In the genomic region with DNA sequence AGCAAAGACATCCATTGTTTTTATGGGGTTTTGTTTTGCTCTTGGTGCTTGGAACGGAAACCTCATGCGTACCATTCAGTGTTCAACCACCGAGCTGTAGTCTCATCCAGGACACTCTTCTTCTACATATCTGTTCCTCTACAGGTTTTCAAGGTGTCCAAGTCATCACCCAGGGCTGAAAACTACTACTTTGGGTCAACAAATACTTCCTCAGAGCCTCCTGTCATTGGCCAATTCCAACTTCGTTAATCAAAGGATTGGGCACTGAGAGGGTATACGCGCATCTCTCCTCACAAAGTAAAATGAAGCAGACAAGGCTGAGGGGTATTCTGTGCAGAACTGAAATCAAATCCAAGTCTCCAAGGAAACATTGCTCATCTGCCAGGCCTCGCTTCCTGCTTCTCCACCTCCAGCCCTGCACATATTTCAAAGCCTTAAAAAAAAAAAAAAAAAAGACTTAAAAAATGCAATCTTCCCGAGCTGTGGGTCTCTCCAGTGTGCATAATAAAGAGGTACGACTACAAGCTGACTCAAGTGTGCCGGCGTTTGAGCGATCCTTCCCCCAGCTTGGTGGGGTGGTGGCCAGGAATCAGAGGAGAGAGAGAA, we compare ENCODE assay signal across 20 mouse cellular contexts. TPM values are rescaled to one million over a fixed set of nuclear protein-coding genes. Genes with fewer than 3 reads are reported as not detected.
"Had no signal": no experiment of that assay in that cellular context is flagged by ENCODE, and none has a peak within 500 bp of the region (broad histone marks: within the 10 kb centered on the region; RNA-seq: fewer than 3 reads in every experiment).

No protein-coding gene starts in this region.

- H3K27me3 ChIP-seq: limb, embryonic 15.5 days; liver, embryonic 13.5 days; lung, embryonic 15.5 days; megakaryocyte, embryonic 14.5 days; midbrain, embryonic 12.5 days had no signal

- H3K27ac ChIP-seq: kidney, postnatal 0 days; limb, embryonic 15.5 days; liver, embryonic 13.5 days; lung, embryonic 15.5 days; macrophage; midbrain, embryonic 12.5 days; stomach, postnatal 0 days had no signal

- H3K36me3 ChIP-seq: limb, embryonic 15.5 days; liver, embryonic 13.5 days; lung, embryonic 15.5 days; midbrain, embryonic 12.5 days had no signal

- DNase-seq: kidney, adult 11 months; kidney, adult 9 months; kidney, postnatal 36 days; liver, embryonic 13.5 days; liver, postnatal 0 days; lung, postnatal 14 days; thymus, postnatal 4 days had no signal

- ATAC-seq: liver, postnatal 0 days had no signal

- H3K4me1 ChIP-seq: limb, embryonic 15.5 days; liver, embryonic 13.5 days; midbrain, embryonic 12.5 days had no signal

- H3K4me3 ChIP-seq: limb, embryonic 15.5 days; liver, embryonic 13.5 days; lung, embryonic 15.5 days; megakaryocyte, embryonic 14.5 days; midbrain, embryonic 12.5 days had no signal

- H3K9ac ChIP-seq: limb, embryonic 15.5 days; liver, embryonic 13.5 days; liver, postnatal 0 days; lung, embryonic 15.5 days; midbrain, embryonic 12.5 days had no signal

- H3K4me2 ChIP-seq: limb, embryonic 15.5 days; liver, embryonic 13.5 days; lung, embryonic 15.5 days; midbrain, embryonic 12.5 days had no signal

- H3K9me3 ChIP-seq: limb, embryonic 15.5 days; liver, embryonic 13.5 days; lung, embryonic 15.5 days; megakaryocyte, embryonic 14.5 days; midbrain, embryonic 12.5 days had no signal

RNA-seq across cellular contexts. Expression of a gene that starts 23.6 kb away (rescaled TPM):
- total RNA-seq: left cerebral cortex, adult 18-20 months; left cerebral cortex, postnatal 14 days; midbrain, postnatal 0 days had no signal
- polyA plus RNA-seq: intestine, embryonic 14.5 days; kidney, postnatal 0 days; limb, embryonic 11.5 days; limb, embryonic 15.5 days; liver, embryonic 13.5 days; liver, postnatal 0 days; lung, embryonic 15.5 days; macrophage; midbrain, embryonic 12.5 days; neural tube, embryonic 14.5 days; stomach, postnatal 0 days had no signal
